8 mouse cellular contexts compared by ENCODE assay signal in the genomic region with DNA sequence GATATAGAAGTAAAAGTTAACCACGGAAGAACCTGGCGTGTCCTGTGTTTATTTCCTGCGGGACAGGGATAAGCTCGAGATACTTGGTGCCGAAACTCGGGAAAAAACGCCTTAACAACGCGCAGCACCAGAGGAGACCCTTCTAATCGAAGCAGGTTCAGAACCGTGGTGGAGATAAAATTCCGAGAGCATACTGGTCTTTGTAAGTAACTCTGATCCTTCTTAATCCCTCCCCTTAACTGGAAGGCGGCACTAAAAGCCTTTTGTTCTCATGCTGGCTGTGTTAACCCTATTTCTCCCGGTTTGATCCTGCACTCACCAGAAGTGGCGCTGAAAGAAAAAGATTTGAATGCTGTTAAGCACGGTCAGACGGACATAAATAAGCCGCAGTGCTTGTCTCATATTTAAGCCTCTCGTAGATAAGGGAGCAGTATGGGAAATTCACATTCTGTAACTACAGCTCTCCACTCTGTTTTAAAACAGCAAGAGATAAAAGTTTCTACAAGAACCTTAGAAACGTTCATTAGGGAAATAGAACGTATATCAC. TPM values are rescaled to one million over a fixed set of nuclear protein-coding genes. Genes with fewer than 3 reads are reported as not detected.
A peak's percentile ranks its signal among the peaks of the same experiment; 100 is the strongest.
DNase-seq lines count a peak whose midpoint lies in the region; ATAC-seq and TF ChIP-seq lines count a peak whose summit lies in the region.
"Not testable (repeated sequence)": the region's sequence is repeated elsewhere in the genome, so short reads cannot be mapped to it uniquely, and the experiment has no call there.

No protein-coding gene starts in this region.

- H3K4me3 ChIP-seq in brown adipose tissue, adult 24 weeks (ENCODE audit: insufficient read depth, low read depth, low read length) = peak overlapping the region; percentile 57
- peak overlapping the region; percentile 35 for H3K4me3 ChIP-seq in forebrain, embryonic 11.5 days (ENCODE audit: low read depth, low read length)
- H3K4me3 ChIP-seq in heart, embryonic 16.5 days (ENCODE audit: low read length) = peak overlapping the region; percentile 64
- H3K4me3 ChIP-seq in kidney, embryonic 14.5 days (ENCODE audit: low read length) = peak overlapping the region; percentile 36
- peak overlapping the region; percentile 66 to 98 for H3K4me3 ChIP-seq in liver, embryonic 14.5 days (ENCODE audit: insufficient read depth in 1 of 2, low read depth in 2 of 2, low read length in 2 of 2)
- peak overlapping the region; percentile 49 for H3K4me3 ChIP-seq in midbrain, embryonic 13.5 days (replicated peaks)

- TF ChIP-seq EP300 in liver, embryonic 14.5 days (IDR thresholded peaks at IDR 0.05; ENCODE audit: low read depth) = 0 out of 2 replicates have a peak, but pooled peaks have one; percentile 12

- not testable (repeated sequence) for H3K36me3 ChIP-seq in forebrain, embryonic 11.5 days (ENCODE audit: control insufficient read depth, insufficient read depth, low read length); heart, embryonic 16.5 days (ENCODE audit: control insufficient read depth, insufficient read depth); kidney, embryonic 14.5 days (ENCODE audit: control insufficient read depth, insufficient read depth, low read length); liver, embryonic 14.5 days (replicated peaks; ENCODE audit: control insufficient read depth, insufficient read depth, low read depth); midbrain, embryonic 13.5 days

- H3K9ac ChIP-seq in forebrain, embryonic 11.5 days (ENCODE audit: low read length) = peak overlapping the region; percentile 63
- H3K9ac ChIP-seq in heart, embryonic 16.5 days (ENCODE audit: low read length) = peak overlapping the region; percentile 76
- peak overlapping the region; percentile 63 for H3K9ac ChIP-seq in kidney, embryonic 14.5 days (ENCODE audit: low read depth, low read length)
- H3K9ac ChIP-seq in liver, embryonic 14.5 days (replicated peaks) = peak overlapping the region; percentile 82
- peak overlapping the region; percentile 59 for H3K9ac ChIP-seq in midbrain, embryonic 13.5 days (replicated peaks)

- not testable (repeated sequence) for H3K27ac ChIP-seq in brown adipose tissue, adult 24 weeks (replicated peaks; ENCODE audit: low read depth, low read length)
- H3K27ac ChIP-seq in forebrain, embryonic 11.5 days (ENCODE audit: low read depth, low read length) = peak overlapping the region; percentile 89
- peak overlapping the region; percentile 91 for H3K27ac ChIP-seq in heart, embryonic 16.5 days (ENCODE audit: low read length)
- H3K27ac ChIP-seq in kidney, embryonic 14.5 days (ENCODE audit: low read depth, low read length) = peak overlapping the region; percentile 85; the same call in 1 of the 2 replicates
- H3K27ac ChIP-seq in liver, embryonic 14.5 days = peak overlapping the region; percentile 71
- H3K27ac ChIP-seq in midbrain, embryonic 13.5 days = peak overlapping the region; percentile 78

- peak; percentile 95 for ATAC-seq in forebrain, embryonic 11.5 days (replicated peaks; ENCODE audit: low FRiP score)
- ATAC-seq in heart, embryonic 16.5 days (replicated peaks; ENCODE audit: extremely low read depth, insufficient read depth, low FRiP score) = peak; percentile 69; the same call in 1 of the 2 replicates
- ATAC-seq in kidney, embryonic 14.5 days (ENCODE audit: low FRiP score, low TSS enrichment) = peak; percentile 95
- ATAC-seq in liver, embryonic 14.5 days (ENCODE audit: insufficient read depth) = peak; percentile 80
- ATAC-seq in midbrain, embryonic 13.5 days = peak; percentile 93

- DNase-seq in CD4-positive helper T cell, adult 2 months (ENCODE audit: low read depth, low spot score) = peak; percentile 27
- DNase-seq in forebrain, embryonic 11.5 days (ENCODE audit: low spot score) = peak; percentile 63
- DNase-seq in liver, embryonic 14.5 days (ENCODE audit: low read depth in 3 of 3, low spot score in 3 of 3) = peak in 1 of 3 experiments; percentile 27
- DNase-seq in skeletal muscle tissue, adult 2 months (ENCODE audit: low read depth, low spot score) = peak; percentile 1

- H3K4me2 ChIP-seq in forebrain, embryonic 11.5 days (ENCODE audit: low read depth, low read length, severe bottlenecking) = peak overlapping the region; percentile 46; the same call in 1 of the 2 replicates
- peak overlapping the region; percentile 63 for H3K4me2 ChIP-seq in heart, embryonic 16.5 days (ENCODE audit: low read depth, low read length)
- peak overlapping the region; percentile 40 for H3K4me2 ChIP-seq in kidney, embryonic 14.5 days (replicated peaks; ENCODE audit: low read depth, low read length)
- peak overlapping the region; percentile 67 for H3K4me2 ChIP-seq in liver, embryonic 14.5 days (ENCODE audit: low read depth)
- H3K4me2 ChIP-seq in midbrain, embryonic 13.5 days (replicated peaks) = peak overlapping the region; percentile 53

- not testable (repeated sequence) for H3K4me1 ChIP-seq in brown adipose tissue, adult 24 weeks (ENCODE audit: control insufficient read depth, insufficient read depth, insufficient read length, low read length); forebrain, embryonic 11.5 days (replicated peaks; ENCODE audit: control insufficient read depth, insufficient read depth, low read length); heart, embryonic 16.5 days (ENCODE audit: control insufficient read depth, insufficient read depth, low read length); kidney, embryonic 14.5 days (ENCODE audit: control insufficient read depth, insufficient read depth, low read length); liver, embryonic 14.5 days (replicated peaks; ENCODE audit: control insufficient read depth in 2 of 2, insufficient read depth in 2 of 2, low read length in 1 of 2); midbrain, embryonic 13.5 days (replicated peaks)

- H3K27me3 ChIP-seq in forebrain, embryonic 11.5 days (ENCODE audit: control insufficient read depth, insufficient read depth, low read length); heart, embryonic 16.5 days (ENCODE audit: control insufficient read depth, insufficient read depth, low read length); kidney, embryonic 14.5 days (ENCODE audit: control insufficient read depth, insufficient read depth, low read length); liver, embryonic 14.5 days (ENCODE audit: control insufficient read depth, insufficient read depth, low read length); midbrain, embryonic 13.5 days: not testable (repeated sequence)

- H3K9me3 ChIP-seq in forebrain, embryonic 11.5 days (ENCODE audit: control insufficient read depth, low read length); heart, embryonic 16.5 days (replicated peaks; ENCODE audit: control insufficient read depth, low read length); kidney, embryonic 14.5 days (ENCODE audit: control insufficient read depth, low read length); liver, embryonic 14.5 days (ENCODE audit: control insufficient read depth, low read length); midbrain, embryonic 13.5 days: not testable (repeated sequence)

- TF ChIP-seq CTCF in liver, embryonic 14.5 days (IDR thresholded peaks at IDR 0.05; ENCODE audit: low read depth) = not testable (repeated sequence)

- 3% methylated on average over 21 of the region's 21 CpGs for WGBS in forebrain, embryonic 11.5 days
- WGBS in heart, embryonic 16.5 days = 4% methylated on average over 21 of the region's 21 CpGs
- 2% methylated on average over 21 of the region's 21 CpGs for WGBS in kidney, embryonic 14.5 days
- WGBS in liver, embryonic 14.5 days (ENCODE audit: insufficient replicate concordance) = 2% methylated on average over 21 of the region's 21 CpGs
- 7% methylated on average over 21 of the region's 21 CpGs for WGBS in midbrain, embryonic 13.5 days

RNA-seq across cellular contexts. Expression of a gene that starts 0.3 kb away (rescaled TPM):
- not detected in 2 replicates for polyA plus RNA-seq in brown adipose tissue, adult 24 weeks (2012; ENCODE audit: insufficient read depth, insufficient read length, missing spikeins)
- 3.9 and 5.6 TPM in 2 replicates for polyA plus RNA-seq in forebrain, embryonic 11.5 days (2014; fragmentation: Nextera tagmentation; extraction: Ambion mirVana)
- 24.3 and 26.0 TPM in 2 replicates for polyA plus RNA-seq in heart, embryonic 16.5 days (2015; fragmentation: Nextera tagmentation; extraction: Ambion mirVana)
- 21.1 and 27.7 TPM in 2 replicates for polyA plus RNA-seq in kidney, embryonic 14.5 days (2014; fragmentation: Nextera tagmentation; extraction: Ambion mirVana)
- 7.5 and 11.1 TPM in 2 replicates for polyA plus RNA-seq in liver, embryonic 14.5 days (2012; rRNA removed)
- 7.4 and 8.6 TPM in 2 replicates for polyA plus RNA-seq in liver, embryonic 14.5 days (2014; fragmentation: Nextera tagmentation; extraction: Ambion mirVana)
- polyA plus RNA-seq in midbrain, embryonic 13.5 days (2015; fragmentation: Nextera tagmentation; extraction: Ambion mirVana) = 4.5 and 4.9 TPM in 2 replicates

RNA-seq across cellular contexts. Expression of a gene that starts 2.1 kb away (rescaled TPM):
- not detected in 2 replicates for polyA plus RNA-seq in brown adipose tissue, adult 24 weeks (2012; ENCODE audit: insufficient read depth, insufficient read length, missing spikeins)
- not detected in 2 replicates for polyA plus RNA-seq in forebrain, embryonic 11.5 days (2014; fragmentation: Nextera tagmentation; extraction: Ambion mirVana)
- not detected in 2 replicates for polyA plus RNA-seq in heart, embryonic 16.5 days (2015; fragmentation: Nextera tagmentation; extraction: Ambion mirVana)
- not detected in 2 replicates for polyA plus RNA-seq in kidney, embryonic 14.5 days (2014; fragmentation: Nextera tagmentation; extraction: Ambion mirVana)
- polyA plus RNA-seq in liver, embryonic 14.5 days (2012; rRNA removed) = not detected in 2 replicates
- not detected in 2 replicates for polyA plus RNA-seq in liver, embryonic 14.5 days (2014; fragmentation: Nextera tagmentation; extraction: Ambion mirVana)
- not detected in 2 replicates for polyA plus RNA-seq in midbrain, embryonic 13.5 days (2015; fragmentation: Nextera tagmentation; extraction: Ambion mirVana)

RNA-seq across cellular contexts. Expression of a gene that starts 31.4 kb away (rescaled TPM):
- not detected in 2 replicates for polyA plus RNA-seq in brown adipose tissue, adult 24 weeks (2012; ENCODE audit: insufficient read depth, insufficient read length, missing spikeins)
- polyA plus RNA-seq in forebrain, embryonic 11.5 days (2014; fragmentation: Nextera tagmentation; extraction: Ambion mirVana) = not detected in 2 replicates
- not detected in 2 replicates for polyA plus RNA-seq in heart, embryonic 16.5 days (2015; fragmentation: Nextera tagmentation; extraction: Ambion mirVana)
- not detected in 2 replicates for polyA plus RNA-seq in kidney, embryonic 14.5 days (2014; fragmentation: Nextera tagmentation; extraction: Ambion mirVana)
- polyA plus RNA-seq in liver, embryonic 14.5 days (2012; rRNA removed) = not detected in 2 replicates
- polyA plus RNA-seq in liver, embryonic 14.5 days (2014; fragmentation: Nextera tagmentation; extraction: Ambion mirVana) = not detected in 2 replicates
- polyA plus RNA-seq in midbrain, embryonic 13.5 days (2015; fragmentation: Nextera tagmentation; extraction: Ambion mirVana) = not detected in 2 replicates

RNA-seq across cellular contexts. Expression of a gene that starts 50.2 kb away (rescaled TPM):
- not detected in 2 replicates for polyA plus RNA-seq in brown adipose tissue, adult 24 weeks (2012; ENCODE audit: insufficient read depth, insufficient read length, missing spikeins)
- polyA plus RNA-seq in forebrain, embryonic 11.5 days (2014; fragmentation: Nextera tagmentation; extraction: Ambion mirVana) = not detected in 2 replicates
- polyA plus RNA-seq in heart, embryonic 16.5 days (2015; fragmentation: Nextera tagmentation; extraction: Ambion mirVana) = 0.29 and 0.55 TPM in 2 replicates
- polyA plus RNA-seq in kidney, embryonic 14.5 days (2014; fragmentation: Nextera tagmentation; extraction: Ambion mirVana) = not detected in 2 replicates
- polyA plus RNA-seq in liver, embryonic 14.5 days (2012; rRNA removed) = 8.8 and 18.7 TPM in 2 replicates
- polyA plus RNA-seq in liver, embryonic 14.5 days (2014; fragmentation: Nextera tagmentation; extraction: Ambion mirVana) = 2.9 and 3.2 TPM in 2 replicates
- polyA plus RNA-seq in midbrain, embryonic 13.5 days (2015; fragmentation: Nextera tagmentation; extraction: Ambion mirVana) = not detected in 2 replicates
